Mouse (Mus musculus): ENCODE data around the gene Gm9958. TPM values are rescaled to one million over a fixed set of nuclear protein-coding genes. Genes with fewer than 3 reads are reported as not detected.
A peak's percentile ranks its signal among the peaks of the same experiment; 100 is the strongest.

The Gm9958 gene
- total RNA-seq, 2 experiments from 2014 or later, result 0.74 to 2.4 TPM

- no peak for DNase-seq (ENCODE audit: low spot score in 2 of 2)
- intact Hi-C loops (cut with DNase I), result no loop called here
Observed at GRCm38 (mm10) chr5:90394322-90394721, 27.3 kb downstream of the Gm9958 start.

GRCm38 (mm10) chr5:90396817-90397216 is 29.8 kb downstream of the Gm9958 start:
- intact Hi-C loops (cut with DNase I), result no loop called here
- no peak for DNase-seq (ENCODE audit: low spot score in 2 of 2)

GRCm38 (mm10) chr5:90405210-90405609 is 38.2 kb downstream of the Gm9958 start:
- peak; percentile 32 to 43 for DNase-seq (ENCODE audit: low spot score in 2 of 2)
- intact Hi-C loops (cut with DNase I), result loop anchor here (1.0 to 2.0 kb wide), 3 partner anchors 96 to 248 kb away; no protein-coding TSS in a partner anchor

GRCm38 (mm10) chr5:90414142-90414924 is 47.3 kb downstream of the Gm9958 start:
- intact Hi-C loops (cut with DNase I), result no loop called here
- DNase-seq (ENCODE audit: low spot score in 2 of 2), result no peak

- no peak for DNase-seq (ENCODE audit: low spot score in 2 of 2)
- intact Hi-C loops (cut with DNase I), result no loop called here
Observed at GRCm38 (mm10) chr5:90414925-90415295, 47.9 kb downstream of the Gm9958 start.

Other genes with a start within 250 kb of the Gm9958 start
- 10 to 100 TPM; 24.8 to 25.1 TPM for gene Cox18, start 143.2 kb upstream of the Gm9958 start, total RNA-seq (2021)
- 100 to 1,000 TPM in 1 of 2 experiments, 10 to 100 TPM in 1; 99.3 to 127 TPM for gene Ankrd17, start 627 bp upstream of the Gm9958 start, total RNA-seq (2021)
- not detected for gene Alb, start 93.7 kb downstream of the Gm9958 start, total RNA-seq (2021)
- gene Afp, start 123.5 kb downstream of the Gm9958 start, total RNA-seq (2021), result not detected
- gene Afm, start 151.7 kb downstream of the Gm9958 start, total RNA-seq (2021), result not detected
- under 1 TPM; 0.16 to 0.27 TPM for gene 5830473C10Rik, start 193.9 kb downstream of the Gm9958 start, total RNA-seq (2021)

Measured in left cerebral cortex, postnatal 36 days (tissue).